Mouse (Mus musculus): ENCODE results near the gene Cfap54. TPM values are rescaled to one million over a fixed set of nuclear protein-coding genes. Genes with fewer than 3 reads are reported as not detected.

Gene Cfap54
- polyA plus RNA-seq, 1 experiment from 2014 or later, result 0.11 TPM

DNA sequence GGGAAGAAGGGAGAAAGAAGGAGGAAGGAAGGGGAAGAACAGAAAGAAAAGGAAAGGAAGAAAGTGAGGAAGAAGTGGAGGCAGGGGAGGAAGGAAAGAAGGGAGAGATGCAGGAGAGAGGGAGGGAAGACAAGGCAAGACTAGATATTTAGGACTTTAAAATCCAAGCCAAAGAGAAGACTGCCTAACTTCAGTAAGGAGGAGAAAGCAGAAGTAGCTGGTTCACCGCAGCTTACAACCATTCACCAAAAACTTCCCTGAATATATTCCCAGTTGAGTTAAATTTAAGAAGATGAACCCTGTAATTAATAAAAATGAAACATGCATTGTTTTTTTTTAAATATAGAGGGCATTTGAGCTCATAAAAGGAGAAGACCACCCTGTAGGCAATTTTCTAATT lies 34.3 kb upstream of the Cfap54 start:
- TF ChIP-seq EP300 (IDR thresholded peaks at IDR 0.05; ENCODE audit: low read depth) (no peak), CTCF (IDR thresholded peaks at IDR 0.05; ENCODE audit: low read depth) (no peak)
- H3K4me2 ChIP-seq (ENCODE audit: low read depth, low read length), result no peak overlapping the region
- DNase-seq (no peak), ATAC-seq (no peak)
- no peaks in the 10 kb centered on the region for H3K9me3 ChIP-seq (ENCODE audit: low read length)
- no peaks in the 10 kb centered on the region for H3K4me1 ChIP-seq (ENCODE audit: insufficient read depth)
- H3K27ac ChIP-seq (ENCODE audit: low read depth), result no peak overlapping the region
- H3K27me3 ChIP-seq (ENCODE audit: insufficient read depth, low read length), result no peaks in the 10 kb centered on the region
- H3K36me3 ChIP-seq (replicated peaks; ENCODE audit: insufficient read depth, low read length), result no peaks in the 10 kb centered on the region
- no peak overlapping the region for H3K4me3 ChIP-seq (ENCODE audit: low read depth, low read length)
- 54% methylated on average over 1 of the region's 1 CpGs for WGBS (ENCODE audit: insufficient replicate concordance)
- H3K9ac ChIP-seq (replicated peaks), result no peak overlapping the region

- ATAC-seq (peak; percentile 23; the same call in 1 of the 2 replicates), DNase-seq (no peak)
- H3K4me1 ChIP-seq (ENCODE audit: insufficient read depth), result no peaks in the 10 kb centered on the region
- H3K9me3 ChIP-seq (ENCODE audit: low read length), result no peaks in the 10 kb centered on the region
- H3K9ac ChIP-seq (replicated peaks), result no peak overlapping the region
- WGBS (ENCODE audit: insufficient replicate concordance), result 89% methylated on average over 1 of the region's 1 CpGs
- no peaks in the 10 kb centered on the region for H3K36me3 ChIP-seq (replicated peaks; ENCODE audit: insufficient read depth, low read length)
- no peak overlapping the region for H3K4me3 ChIP-seq (ENCODE audit: low read depth, low read length)
- TF ChIP-seq CTCF (IDR thresholded peaks at IDR 0.05; ENCODE audit: low read depth) (no peak), EP300 (IDR thresholded peaks at IDR 0.05; ENCODE audit: low read depth) (no peak)
- no peaks in the 10 kb centered on the region for H3K27me3 ChIP-seq (ENCODE audit: insufficient read depth, low read length)
- no peak overlapping the region for H3K4me2 ChIP-seq (ENCODE audit: low read depth, low read length)
- no peak overlapping the region for H3K27ac ChIP-seq (ENCODE audit: low read depth)
Observed at GRCm38 (mm10) chr10:93114782-93115181, 33.4 kb upstream of the Cfap54 start.

DNA sequence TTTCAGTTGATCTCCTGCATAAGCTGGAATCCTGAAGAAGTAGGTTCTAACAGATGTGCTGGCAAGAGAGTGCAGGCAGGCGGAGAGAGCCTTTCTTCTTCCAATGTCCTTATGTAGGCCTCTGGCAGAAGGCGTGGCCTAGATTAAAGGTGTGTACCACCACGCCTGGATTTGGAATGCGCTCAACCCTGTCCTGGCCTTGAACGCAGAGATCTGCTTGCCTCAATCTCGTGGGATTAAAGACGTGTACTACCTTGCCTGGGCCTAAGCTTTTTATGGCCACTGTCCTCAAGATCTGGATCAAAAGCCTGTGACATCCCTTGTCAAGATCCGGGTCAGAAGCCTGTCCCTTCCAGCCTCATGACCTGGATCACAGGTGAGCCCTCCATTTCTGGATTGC lies 32.5 kb upstream of the Cfap54 start:
- Histone ChIP-seq H3K4me3 (ENCODE audit: low read depth, low read length) (no peak overlapping the region), H3K4me1 (ENCODE audit: insufficient read depth) (no peaks in the 10 kb centered on the region), H3K36me3 (replicated peaks; ENCODE audit: insufficient read depth, low read length) (no peaks in the 10 kb centered on the region), H3K4me2 (ENCODE audit: low read depth, low read length) (no peak overlapping the region), H3K27ac (ENCODE audit: low read depth) (no peak overlapping the region), H3K27me3 (ENCODE audit: insufficient read depth, low read length) (no peaks in the 10 kb centered on the region), H3K9me3 (ENCODE audit: low read length) (no peaks in the 10 kb centered on the region), H3K9ac (replicated peaks) (no peak overlapping the region)
- no peak for DNase-seq
- 86% methylated on average over 8 of the region's 8 CpGs for WGBS (ENCODE audit: insufficient replicate concordance)
- ATAC-seq, result no peak
- TF ChIP-seq EP300 (IDR thresholded peaks at IDR 0.05; ENCODE audit: low read depth) (no peak), CTCF (IDR thresholded peaks at IDR 0.05; ENCODE audit: low read depth) (no peak)

DNA sequence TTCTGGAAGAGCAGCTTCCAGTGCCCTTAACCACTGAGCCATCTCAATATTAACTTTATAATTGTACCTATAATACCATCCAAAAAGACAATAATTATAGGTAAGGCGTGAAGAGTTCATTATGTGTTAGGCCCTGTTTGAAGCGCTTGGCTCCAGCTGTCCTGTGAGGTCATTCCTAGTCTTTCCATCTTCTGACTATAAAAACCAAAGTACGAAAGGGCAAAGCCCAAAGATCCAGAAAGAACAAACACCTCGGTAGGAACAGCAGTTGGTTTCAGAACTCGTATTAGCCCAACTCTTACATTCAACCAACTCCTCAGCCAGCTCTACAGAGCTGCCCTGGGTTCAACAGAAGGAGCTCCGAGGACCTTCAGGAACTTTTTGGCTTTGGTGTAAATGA lies 30.6 kb upstream of the Cfap54 start:
- no peak overlapping the region for H3K27ac ChIP-seq (ENCODE audit: low read depth)
- WGBS (ENCODE audit: insufficient replicate concordance), result 81% methylated on average over 6 of the region's 6 CpGs
- ATAC-seq, result no peak

GRCm38 (mm10) chr10:93111412-93111811 lies 30.0 kb upstream of the Cfap54 start:
- DNase-seq, result no peak
- TF ChIP-seq EP300 (IDR thresholded peaks at IDR 0.05; ENCODE audit: low read depth), result no peak
- TF ChIP-seq CTCF (IDR thresholded peaks at IDR 0.05; ENCODE audit: low read depth), result no peak

More for the DNA sequence above, 30.6 kb upstream of the Cfap54 start:
- Histone ChIP-seq H3K4me3 (ENCODE audit: low read depth, low read length) (no peak overlapping the region), H3K9me3 (ENCODE audit: low read length) (no peaks in the 10 kb centered on the region), H3K36me3 (replicated peaks; ENCODE audit: insufficient read depth, low read length) (no peaks in the 10 kb centered on the region), H3K4me2 (ENCODE audit: low read depth, low read length) (no peak overlapping the region), H3K27me3 (ENCODE audit: insufficient read depth, low read length) (no peaks in the 10 kb centered on the region), H3K9ac (replicated peaks) (no peak overlapping the region), H3K4me1 (ENCODE audit: insufficient read depth) (no peaks in the 10 kb centered on the region)
- no peak for DNase-seq
- TF ChIP-seq CTCF (IDR thresholded peaks at IDR 0.05; ENCODE audit: low read depth) (no peak), EP300 (IDR thresholded peaks at IDR 0.05; ENCODE audit: low read depth) (no peak)

GRCm38 (mm10) chr10:93105358-93105757 lies 23.9 kb upstream of the Cfap54 start:
- Histone ChIP-seq H3K27ac (ENCODE audit: low read depth) (no peak overlapping the region), H3K9ac (replicated peaks) (no peak overlapping the region), H3K4me2 (ENCODE audit: low read depth, low read length) (no peak overlapping the region), H3K4me3 (ENCODE audit: low read depth, low read length) (no peak overlapping the region), H3K36me3 (replicated peaks; ENCODE audit: insufficient read depth, low read length) (no peaks in the 10 kb centered on the region), H3K9me3 (ENCODE audit: low read length) (no peaks in the 10 kb centered on the region), H3K27me3 (ENCODE audit: insufficient read depth, low read length) (no peaks in the 10 kb centered on the region), H3K4me1 (ENCODE audit: insufficient read depth) (no peaks in the 10 kb centered on the region)
- ATAC-seq, result no peak
- no peak for DNase-seq
- WGBS (ENCODE audit: insufficient replicate concordance), result 80% methylated on average over 7 of the region's 7 CpGs
- no peak for TF ChIP-seq EP300 (IDR thresholded peaks at IDR 0.05; ENCODE audit: low read depth)
- no peak for TF ChIP-seq CTCF (IDR thresholded peaks at IDR 0.05; ENCODE audit: low read depth)

More at GRCm38 (mm10) chr10:93111412-93111811, 30.0 kb upstream of the Cfap54 start:
- H3K27me3 ChIP-seq (ENCODE audit: insufficient read depth, low read length), result no peaks in the 10 kb centered on the region
- H3K4me3 ChIP-seq (ENCODE audit: low read depth, low read length), result no peak overlapping the region
- no peaks in the 10 kb centered on the region for H3K36me3 ChIP-seq (replicated peaks; ENCODE audit: insufficient read depth, low read length)
- no peaks in the 10 kb centered on the region for H3K4me1 ChIP-seq (ENCODE audit: insufficient read depth)
- no peak overlapping the region; the same call in 1 of the 2 replicates for H3K4me2 ChIP-seq (ENCODE audit: low read depth, low read length)
- no peak for ATAC-seq
- no peak overlapping the region for H3K9ac ChIP-seq (replicated peaks)
- whole genome bisulfite sequencing (ENCODE audit: insufficient replicate concordance), result 61% methylated on average over 8 of the region's 8 CpGs
- H3K27ac ChIP-seq (ENCODE audit: low read depth), result no peak overlapping the region
- no peaks in the 10 kb centered on the region for H3K9me3 ChIP-seq (ENCODE audit: low read length)

- Histone ChIP-seq H3K27me3 (ENCODE audit: insufficient read depth, low read length) (no peaks in the 10 kb centered on the region), H3K27ac (ENCODE audit: low read depth) (no peak overlapping the region), H3K4me1 (ENCODE audit: insufficient read depth) (no peaks in the 10 kb centered on the region), H3K9me3 (ENCODE audit: low read length) (no peaks in the 10 kb centered on the region), H3K4me2 (ENCODE audit: low read depth, low read length) (no peak overlapping the region), H3K9ac (replicated peaks) (no peak overlapping the region), H3K36me3 (replicated peaks; ENCODE audit: insufficient read depth, low read length) (no peaks in the 10 kb centered on the region), H3K4me3 (ENCODE audit: low read depth, low read length) (no peak overlapping the region)
- DNase-seq (no peak), ATAC-seq (no peak)
- TF ChIP-seq EP300 (IDR thresholded peaks at IDR 0.05; ENCODE audit: low read depth) (no peak), CTCF (IDR thresholded peaks at IDR 0.05; ENCODE audit: low read depth) (no peak)
- WGBS (ENCODE audit: insufficient replicate concordance), result 71% methylated on average over 6 of the region's 6 CpGs
Observed at GRCm38 (mm10) chr10:93104357-93104756, 22.9 kb upstream of the Cfap54 start.

Measured in liver, postnatal 0 days (tissue).